Mouse (Mus musculus) neutrophil, adult 5-6 weeks (primary cell): ENCODE measurements at regions not wholly inside any gene's neighbourhood (a gene's known extent, or its start where the extent isn't known, plus 50 kb on each side); places are given as distances from the start of the nearest gene placed in this dataset.
"Not testable (repeated sequence)": the region's sequence is repeated elsewhere in the genome, so short reads cannot be mapped to it uniquely, and the experiment has no call there.

Source experiments
- ATAC-seq: fragments of 151-379, 151-347 bp; 2 replicates; pipeline ENCODE4 v1.8.0; 2017; ENCODE audit warnings: mild to moderate bottlenecking, moderate TSS enrichment; ENCODE audit not compliant: insufficient number of reproducible peaks, poor library complexity, low FRiP score, severe bottlenecking; ENCODE audit errors: extremely low read depth

DNA sequence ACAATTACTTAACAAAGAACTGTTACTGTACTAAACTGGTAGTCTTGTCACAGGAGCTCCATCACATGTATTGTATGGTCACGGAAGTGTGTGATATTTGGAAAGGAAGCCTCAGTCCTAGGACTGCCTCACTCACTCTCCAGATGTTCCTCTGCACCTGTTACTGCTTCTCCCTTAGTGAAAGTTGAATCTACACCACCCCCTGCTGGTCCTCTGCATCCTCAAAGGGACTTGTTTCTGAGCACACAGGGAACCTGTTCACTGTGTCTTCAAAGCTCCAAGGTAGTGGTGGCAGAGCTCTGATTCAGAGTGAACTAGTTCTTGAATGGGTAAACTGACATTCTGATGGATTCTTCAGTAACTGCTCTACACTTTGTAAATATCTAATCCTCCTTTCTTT, 391.7 kb upstream of the Zfp386 start:
- no peak for ATAC-seq

DNA sequence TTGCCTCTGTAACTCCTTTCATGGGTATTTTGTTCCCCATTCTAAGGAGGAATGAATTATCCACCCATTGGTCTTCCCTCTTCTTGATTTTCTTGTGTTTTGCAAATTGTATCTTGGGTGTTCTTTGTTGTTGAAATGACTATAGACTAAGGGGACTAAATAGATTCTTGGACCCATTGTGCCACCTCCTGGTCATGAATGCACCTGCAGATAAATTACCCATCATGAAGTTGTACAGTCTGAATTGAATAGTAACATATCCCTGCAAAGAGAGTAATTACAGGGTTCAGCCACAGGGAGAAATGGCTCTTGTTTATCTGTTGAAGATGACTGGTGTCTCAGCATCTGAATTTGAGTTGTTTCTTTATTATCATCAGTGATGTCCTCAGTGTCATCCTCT, 383.4 kb upstream of the Zfp386 start:
- 0 out of 2 replicates have a peak, but pooled peaks have one; percentile 39 for ATAC-seq

DNA sequence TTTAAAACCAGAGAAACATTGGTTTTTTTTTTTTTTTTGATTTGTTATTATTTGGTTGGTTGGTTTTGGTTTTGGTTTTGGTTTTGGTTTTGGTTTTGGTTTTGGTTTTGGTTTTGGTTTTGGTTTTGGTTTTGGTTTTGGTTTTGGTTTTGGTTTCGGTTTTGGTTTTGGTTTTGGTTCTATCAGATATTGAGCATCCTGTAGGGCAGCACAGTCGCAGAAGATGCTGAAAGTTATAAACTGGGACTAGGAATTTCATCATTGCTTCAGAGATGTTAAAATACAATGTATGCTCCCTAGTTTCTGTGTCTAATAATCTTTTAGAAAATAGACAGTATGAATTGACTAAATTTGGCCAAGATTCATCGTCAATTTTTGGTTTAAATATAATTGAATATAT, 375.8 kb upstream of the Zfp386 start:
- ATAC-seq, result not testable (repeated sequence)

DNA sequence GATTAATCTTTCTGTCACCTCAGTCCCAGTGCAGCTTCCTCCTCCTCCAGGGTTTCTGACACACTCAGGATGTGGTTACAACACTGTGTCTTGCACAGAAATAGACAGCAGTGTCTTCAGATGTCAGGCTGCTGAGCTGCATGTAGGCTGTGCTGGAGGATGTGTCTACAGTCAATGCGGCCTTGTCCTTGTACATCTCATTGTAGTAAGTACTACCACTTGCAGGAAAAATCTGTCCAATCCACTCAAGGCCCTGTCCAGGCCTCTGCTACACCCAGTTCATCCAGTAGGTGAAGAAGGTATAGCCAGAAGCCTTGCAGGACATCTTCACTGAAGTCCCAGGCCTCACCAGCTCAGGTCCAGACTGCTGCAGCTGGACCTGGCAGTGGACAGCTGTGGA, 355.7 kb upstream of the Zfp386 start:
- ATAC-seq, result no peak

DNA sequence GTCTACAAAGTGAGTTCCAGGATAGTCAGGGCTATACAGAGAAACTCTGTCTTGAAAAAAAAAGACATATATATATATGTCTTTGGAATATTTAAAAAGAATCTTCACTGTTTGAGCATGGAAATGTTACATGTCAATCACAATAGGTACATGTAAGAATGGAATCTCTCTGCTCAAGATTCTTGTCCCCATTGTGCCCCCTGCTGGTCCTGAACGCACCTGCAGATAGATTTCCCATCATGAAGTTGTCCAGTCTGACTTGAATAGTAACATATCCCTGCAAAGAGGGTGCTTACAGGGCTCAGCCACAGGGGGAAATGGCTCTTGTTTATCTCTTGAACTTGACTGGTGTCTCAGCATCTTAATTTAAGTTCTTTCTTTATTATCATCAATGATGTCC, 337.7 kb upstream of the Zfp386 start:
- peak; percentile 53; the same call in 1 of the 2 replicates for ATAC-seq

DNA sequence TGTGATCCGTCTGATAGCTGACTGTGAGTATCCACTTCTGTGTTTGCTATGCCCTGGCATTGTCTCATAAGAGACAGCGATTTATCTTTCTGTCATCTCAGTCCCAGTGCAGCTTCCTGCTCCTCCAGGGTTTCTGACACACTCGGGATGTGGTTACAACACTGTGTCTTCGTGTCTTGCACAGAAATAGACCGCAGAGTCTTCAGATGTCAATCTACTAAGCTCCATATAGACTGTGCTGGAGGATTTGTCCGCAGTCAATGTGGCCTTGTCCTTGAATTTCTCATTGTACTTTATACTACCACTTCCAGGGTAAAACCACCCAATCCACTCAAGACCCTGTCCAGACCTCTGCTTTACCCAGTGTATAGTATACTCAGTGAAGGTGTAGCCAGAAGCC, 305.5 kb upstream of the Zfp386 start:
- ATAC-seq, result not testable (repeated sequence)

DNA sequence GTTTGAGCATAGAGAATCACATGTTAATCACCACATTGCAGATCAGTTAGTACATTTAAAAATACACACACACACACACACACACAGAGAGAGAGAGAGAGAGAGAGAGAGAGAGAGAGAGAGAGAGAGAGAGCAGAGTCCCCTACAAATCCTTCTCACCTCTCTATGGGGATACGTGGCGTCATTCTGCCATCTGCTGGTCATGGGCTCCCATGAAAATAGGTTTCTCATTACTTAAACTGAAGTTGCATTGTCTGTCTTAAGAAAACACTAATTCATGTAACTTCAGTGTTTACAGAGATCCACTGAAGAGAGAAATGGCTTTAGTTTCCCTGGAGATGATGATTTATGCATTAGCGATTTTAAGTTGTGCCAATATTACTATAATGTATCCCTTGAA, 297.9 kb upstream of the Zfp386 start:
- peak; percentile 82; the same call in 1 of the 2 replicates for ATAC-seq

DNA sequence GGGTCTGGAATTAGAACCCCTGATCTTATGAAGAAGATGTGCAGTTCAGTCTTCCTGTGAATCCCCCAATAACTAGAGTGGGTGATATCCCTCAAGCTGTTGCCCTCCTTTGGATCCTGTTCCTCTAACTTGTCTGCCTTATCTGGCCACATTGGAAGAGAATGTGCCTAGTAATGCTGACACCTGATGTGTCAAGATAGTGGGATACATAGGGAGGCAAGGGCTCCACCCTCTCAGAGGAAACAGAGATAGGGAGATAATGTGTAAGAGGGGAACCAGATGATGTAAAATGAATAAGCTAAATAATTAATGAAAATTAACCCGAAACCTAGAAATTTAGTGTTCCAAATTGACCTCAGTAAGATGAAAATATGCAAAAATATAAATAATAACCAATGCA, 294.4 kb upstream of the Zfp386 start:
- ATAC-seq, result not testable (repeated sequence)

DNA sequence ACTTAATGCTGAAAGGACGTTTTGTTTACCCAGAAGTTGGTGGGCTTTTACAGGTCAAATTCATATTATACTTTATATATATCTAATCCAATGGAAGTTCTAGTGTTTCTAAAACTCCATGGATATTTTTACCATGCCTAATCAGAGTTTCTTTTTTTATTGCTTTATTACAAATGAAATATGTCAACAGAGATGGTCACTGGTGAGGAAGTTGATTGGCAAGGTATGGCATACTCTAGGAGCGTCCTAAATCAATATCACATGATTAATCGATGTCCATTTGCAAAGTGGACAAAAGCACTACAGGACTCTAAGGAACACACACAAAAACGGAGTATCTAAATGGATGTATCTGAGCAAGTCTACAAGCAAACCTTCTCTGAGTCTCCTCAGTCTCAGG, 290.0 kb upstream of the Zfp386 start:
- not testable (repeated sequence) for ATAC-seq

DNA sequence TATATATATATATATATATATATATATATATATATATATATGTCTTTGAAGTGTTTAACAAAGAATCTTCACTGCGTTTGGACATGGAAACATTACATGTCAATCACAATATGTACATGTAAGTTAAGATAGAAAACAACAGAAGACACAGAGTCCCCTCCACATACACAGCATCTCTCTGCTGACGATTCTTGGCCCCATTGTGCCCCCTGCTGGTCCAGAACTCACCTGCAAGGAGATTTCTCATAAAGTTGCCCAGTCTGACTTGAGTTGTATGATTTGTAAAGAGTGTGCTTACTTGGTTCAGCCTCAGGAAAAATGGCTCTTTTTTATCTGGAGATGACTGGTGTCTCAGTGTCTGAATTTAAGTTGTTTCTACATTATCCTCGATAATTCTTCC, 288.5 kb upstream of the Zfp386 start:
- not testable (repeated sequence) for ATAC-seq

DNA sequence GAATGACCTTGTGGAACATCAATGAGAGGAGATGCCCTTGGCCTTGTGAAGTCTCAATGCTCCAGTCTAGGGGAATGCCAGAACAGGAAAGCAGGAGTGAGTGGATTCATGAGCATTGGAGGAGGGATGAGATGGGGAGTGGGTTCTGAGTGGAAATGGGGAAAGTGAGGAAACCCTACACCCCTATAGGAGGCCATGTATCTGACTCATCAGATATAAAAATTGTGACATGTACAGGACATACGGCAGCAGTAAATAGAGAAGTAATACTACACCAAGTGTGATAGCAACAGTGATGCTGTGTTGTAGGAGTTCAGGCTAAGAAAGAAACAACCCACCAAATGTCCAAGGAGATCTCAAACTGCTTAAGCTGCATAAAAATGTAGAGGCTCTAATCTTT, 285.8 kb upstream of the Zfp386 start:
- ATAC-seq, result not testable (repeated sequence)

DNA sequence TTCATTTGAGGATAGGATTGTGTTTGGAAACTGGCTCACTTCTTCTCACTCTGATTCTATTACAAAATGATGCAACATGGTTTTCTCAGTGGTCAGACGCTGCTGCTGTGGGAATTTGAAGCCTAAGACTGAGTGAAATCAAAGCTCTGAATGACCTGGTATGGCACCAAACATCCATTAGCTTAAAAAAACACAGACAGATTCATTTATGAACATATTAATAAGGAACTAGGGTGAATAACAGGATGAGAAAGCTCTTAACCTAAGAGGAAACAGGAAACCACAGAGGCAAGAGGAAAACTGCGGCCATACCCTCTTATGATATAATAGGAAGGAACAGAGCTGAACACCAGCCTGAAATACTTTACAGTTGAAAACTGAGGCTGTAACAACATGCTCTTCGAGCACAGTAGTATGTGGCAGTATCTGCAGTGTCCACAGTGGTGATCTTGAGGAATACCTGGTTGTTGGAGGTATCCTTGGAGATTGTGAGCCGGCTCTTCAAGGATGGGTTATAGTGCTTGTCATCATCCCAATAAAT, 282.5 kb upstream of the Zfp386 start:
- peak; percentile 30; the same call in 1 of the 2 replicates for ATAC-seq

DNA sequence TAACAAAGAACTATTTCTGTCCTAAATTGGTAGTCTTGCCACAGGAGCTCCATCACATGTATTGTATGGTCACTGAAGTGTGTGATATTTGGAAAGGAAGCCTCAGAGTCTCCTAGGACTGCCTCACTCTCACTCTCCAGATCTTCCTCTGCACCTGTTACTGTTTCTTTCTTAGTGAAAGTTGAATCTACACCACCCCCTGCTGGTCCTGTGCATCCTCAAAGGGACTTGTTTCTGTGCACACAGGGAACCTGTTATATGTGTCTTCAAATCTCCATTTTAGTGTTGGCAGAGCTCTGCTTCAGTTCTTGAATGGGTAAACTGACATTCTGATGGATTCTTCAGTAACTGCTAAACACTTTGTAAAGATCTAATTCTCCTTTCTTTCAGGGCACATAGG, 276.3 kb upstream of the Zfp386 start:
- not testable (repeated sequence) for ATAC-seq

DNA sequence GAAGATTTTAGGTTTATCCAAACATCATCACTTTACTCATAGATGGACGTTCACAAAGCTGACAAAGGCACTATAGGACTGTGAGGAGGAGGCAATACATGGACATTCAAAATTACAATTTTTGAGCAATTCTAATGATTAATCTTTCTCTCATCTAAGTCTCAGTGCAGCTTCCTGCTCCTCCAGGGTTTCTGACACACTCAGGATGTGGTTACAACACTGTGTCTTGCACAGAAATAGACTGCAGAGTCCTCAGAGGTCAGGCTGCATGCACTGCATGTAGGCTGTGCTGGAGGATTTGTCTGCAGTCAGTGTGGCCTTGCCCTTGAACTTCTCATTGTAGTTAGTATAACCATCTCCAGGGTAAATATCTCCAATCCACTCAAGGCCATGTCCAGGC, 257.2 kb upstream of the Zfp386 start:
- not testable (repeated sequence) for ATAC-seq

DNA sequence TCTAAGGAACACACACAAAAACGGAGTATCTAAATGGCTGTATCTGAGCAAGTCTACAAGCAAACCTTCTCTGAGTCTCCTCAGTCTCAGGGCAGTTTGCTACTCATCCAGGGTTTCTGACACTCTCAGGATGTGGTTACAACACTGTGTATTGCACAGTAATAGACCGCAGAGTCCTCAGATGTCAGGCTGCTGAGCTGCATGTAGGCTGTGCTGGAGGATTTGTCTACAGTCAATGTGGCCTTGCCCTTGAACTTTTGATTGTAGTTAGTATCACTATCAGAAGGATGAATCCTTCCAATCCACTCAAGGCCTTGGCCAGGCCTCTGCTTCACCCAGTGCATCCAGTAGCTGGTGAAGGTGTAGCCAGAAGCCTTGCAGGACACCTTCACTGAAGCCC, 245.0 kb upstream of the Zfp386 start:
- ATAC-seq, result not testable (repeated sequence)

DNA sequence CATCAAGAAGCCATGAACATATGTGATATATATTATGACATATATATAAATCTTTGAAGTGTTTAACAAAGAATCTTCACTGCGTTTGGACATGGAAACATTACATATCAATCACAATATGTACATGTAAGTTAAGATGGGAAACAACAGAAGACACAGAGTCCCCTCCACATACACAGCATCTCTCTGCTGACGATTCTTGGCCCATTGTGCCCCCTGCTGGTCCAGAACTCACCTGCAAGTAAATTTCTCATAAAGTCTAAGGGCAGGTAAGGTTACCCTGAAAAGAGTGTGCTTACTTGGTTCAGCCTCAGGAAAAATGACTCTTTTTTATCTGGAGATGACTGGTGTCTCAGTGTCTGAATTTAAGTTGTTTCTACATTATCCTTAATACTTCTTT, 243.8 kb upstream of the Zfp386 start:
- ATAC-seq, result peak; percentile 41; the same call in 1 of the 2 replicates

DNA sequence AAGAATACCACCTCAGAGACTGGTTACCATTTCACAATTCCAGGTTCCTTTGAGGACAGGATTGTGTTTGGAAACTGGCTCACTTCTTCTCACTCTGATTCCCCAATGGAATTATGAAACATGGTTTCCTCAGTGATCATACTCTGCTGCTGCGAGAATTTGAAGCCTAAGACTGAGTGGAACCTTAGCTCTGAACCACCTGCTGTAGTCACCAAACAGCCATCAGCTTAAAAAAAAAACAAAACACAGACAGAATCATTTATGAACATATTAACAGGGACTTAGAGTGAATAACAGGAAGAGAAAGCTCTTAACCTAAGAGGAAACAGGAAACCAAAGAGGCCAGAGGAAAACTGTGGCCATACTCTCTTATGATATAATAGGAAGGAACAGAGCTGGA, 239.5 kb upstream of the Zfp386 start:
- ATAC-seq, result no peak
